Mouse (Mus musculus) heart, embryonic 13.5 days (tissue): ENCODE measurements at regions not wholly inside any gene's neighbourhood (a gene's known extent, or its start where the extent isn't known, plus 50 kb on each side); places are given as distances from the start of the nearest gene placed in this dataset.
A peak's percentile ranks its signal among the peaks of the same experiment; 100 is the strongest.

Source experiments
- ATAC-seq: fragments of 200-750 bp; cut with Nextera tagmentation; 2 replicates; pipeline ENCODE4 v1.8.0; 2017; ENCODE audit warnings: moderate TSS enrichment; ENCODE audit not compliant: insufficient number of reproducible peaks, low FRiP score, low TSS enrichment; ENCODE audit errors: extremely low read depth
- H3K27ac ChIP-seq: fragments of 300-500 bp; sonication (generic); replicated peaks from 2 replicates; pipeline ENCODE4 v1.5.1; 2015; ENCODE audit warnings: moderate library complexity, mild to moderate bottlenecking, inconsistent platforms
- H3K27me3 ChIP-seq: fragments of 300-500 bp; sonication (generic); replicated peaks from 2 replicates; pipeline ENCODE4 v1.6.1; 2015; ENCODE audit warnings: mild to moderate bottlenecking, inconsistent platforms
- H3K36me3 ChIP-seq: fragments of 300-500 bp; sonication (generic); 2 replicates; pipeline ENCODE4 v1.6.1; 2015; ENCODE audit warnings: mild to moderate bottlenecking, inconsistent platforms
- H3K4me1 ChIP-seq: fragments of 300-500 bp; sonication (generic); 2 replicates; pipeline ENCODE4 v1.6.1; 2015; ENCODE audit warnings: inconsistent platforms
- H3K4me2 ChIP-seq: fragments of 300-500 bp; sonication (generic); 2 replicates; pipeline ENCODE4 v1.6.1; 2015; ENCODE audit warnings: inconsistent platforms, mild to moderate bottlenecking, moderate library complexity
- H3K4me3 ChIP-seq: fragments of 300-500 bp; sonication (generic); 2 replicates; pipeline ENCODE4 v1.5.1; 2015; ENCODE audit warnings: moderate library complexity, mild to moderate bottlenecking, inconsistent platforms
- H3K9ac ChIP-seq: fragments of 300-500 bp; sonication (generic); 2 replicates; pipeline ENCODE4 v1.6.1; 2015; ENCODE audit warnings: inconsistent platforms, mild to moderate bottlenecking, moderate library complexity
- H3K9me3 ChIP-seq: fragments of 300-500 bp; sonication (generic); 2 replicates; pipeline ENCODE4 v1.6.1; 2016; ENCODE audit warnings: inconsistent platforms
- WGBS: fragments of 180-500 bp; shearing (Covaris S2); methylation state at CpG from one replicate; pipeline ENCODE4 v1.1.7; 2015; ENCODE audit warnings: mixed read lengths; 5-methylcytosine and 5-hydroxymethylcytosine counted together

DNA sequence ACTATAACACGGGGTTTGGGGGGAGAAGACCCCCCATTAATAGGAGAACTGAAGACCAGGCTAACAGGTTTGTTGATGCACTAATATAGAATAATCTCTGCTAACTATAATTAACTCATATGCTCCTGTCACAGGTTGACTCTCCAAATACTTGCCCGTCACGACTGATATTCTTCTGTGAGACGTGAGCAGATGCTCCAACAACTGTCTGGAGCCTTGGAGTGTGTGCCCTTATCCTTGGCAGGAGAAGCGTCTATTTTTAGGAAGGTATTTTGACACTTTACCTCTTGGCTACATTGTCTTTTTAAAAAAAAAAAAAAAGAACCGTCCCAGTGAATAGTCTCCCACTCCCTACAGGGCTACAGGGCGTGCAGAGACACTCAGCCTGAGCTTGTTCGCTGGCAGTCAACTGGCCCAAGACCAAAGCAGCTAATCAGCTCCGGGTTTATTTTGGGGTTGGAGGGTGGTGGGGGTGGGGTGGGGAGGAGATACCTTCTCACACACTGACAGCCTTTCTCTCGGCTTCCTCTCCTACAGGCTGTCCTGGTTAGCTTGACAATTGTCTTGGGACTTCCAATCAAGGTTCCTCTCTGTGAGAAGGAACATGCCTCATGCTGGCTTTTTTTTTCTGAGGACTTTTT is 102.6 kb upstream of the Prickle1 start:
- H3K4me3 ChIP-seq, result peak overlapping the region; percentile 26
- WGBS, result 8% methylated on average over 10 of the region's 10 CpGs
- ATAC-seq, result peak; percentile 55; the same call in 1 of the 2 replicates
- H3K9ac ChIP-seq, result peak overlapping the region; percentile 70
- H3K27me3 ChIP-seq, result no peaks in the 10 kb centered on the region
- H3K27ac ChIP-seq, result peak overlapping the region; percentile 92
- H3K4me2 ChIP-seq, result peak overlapping the region; percentile 62
- H3K9me3 ChIP-seq, result no peaks in the 10 kb centered on the region
- H3K36me3 ChIP-seq, result no peaks in the 10 kb centered on the region
- H3K4me1 ChIP-seq, result peaks cover 54% of the 10 kb centered on the region

- 0 out of 2 replicates have a peak overlapping the region, but pooled peaks have one; percentile 46 for H3K27ac ChIP-seq
- WGBS, result 41% methylated on average over 6 of the region's 6 CpGs
- no peak for ATAC-seq
- no peaks in the 10 kb centered on the region for H3K9me3 ChIP-seq
- peaks cover 34% of the 10 kb centered on the region for H3K4me1 ChIP-seq
- H3K4me3 ChIP-seq, result no peak overlapping the region
- H3K36me3 ChIP-seq, result no peaks in the 10 kb centered on the region
- no peak overlapping the region for H3K9ac ChIP-seq
- no peak overlapping the region for H3K4me2 ChIP-seq
- no peaks in the 10 kb centered on the region for H3K27me3 ChIP-seq
Observed at GRCm38 (mm10) chr15:93690717-93691116, 95.0 kb upstream of the Prickle1 start.

DNA sequence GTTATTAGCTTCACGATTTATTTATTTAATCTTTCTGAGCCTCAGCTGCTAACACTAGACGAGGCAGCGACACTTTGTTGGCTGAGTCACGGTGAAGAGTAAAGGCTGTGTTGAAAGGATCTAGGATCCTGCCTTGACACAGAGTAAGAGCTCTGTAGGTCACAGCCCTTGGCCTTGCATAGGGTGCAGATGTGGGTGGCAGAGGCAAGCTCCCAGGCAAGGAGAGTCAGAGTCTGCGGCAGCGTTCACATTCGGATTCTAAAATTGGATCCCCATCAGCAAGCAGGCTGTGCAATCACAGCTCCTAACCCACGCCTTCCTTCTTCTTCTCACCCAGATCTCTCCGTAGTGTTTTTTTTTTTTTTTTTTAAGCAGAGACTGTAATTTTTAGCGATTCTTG is 94.3 kb upstream of the Prickle1 start:
- H3K4me1 ChIP-seq, result peaks cover 36% of the 10 kb centered on the region
- ATAC-seq, result no peak
- H3K4me3 ChIP-seq, result no peak overlapping the region
- H3K9ac ChIP-seq, result no peak overlapping the region
- no peaks in the 10 kb centered on the region for H3K27me3 ChIP-seq
- H3K4me2 ChIP-seq, result 0 out of 2 replicates have a peak overlapping the region, but pooled peaks have one; percentile 8
- 54% methylated on average over 10 of the region's 10 CpGs for WGBS
- no peaks in the 10 kb centered on the region for H3K36me3 ChIP-seq
- H3K9me3 ChIP-seq, result no peaks in the 10 kb centered on the region
- peak overlapping the region; percentile 46; the same call in 1 of the 2 replicates for H3K27ac ChIP-seq

DNA sequence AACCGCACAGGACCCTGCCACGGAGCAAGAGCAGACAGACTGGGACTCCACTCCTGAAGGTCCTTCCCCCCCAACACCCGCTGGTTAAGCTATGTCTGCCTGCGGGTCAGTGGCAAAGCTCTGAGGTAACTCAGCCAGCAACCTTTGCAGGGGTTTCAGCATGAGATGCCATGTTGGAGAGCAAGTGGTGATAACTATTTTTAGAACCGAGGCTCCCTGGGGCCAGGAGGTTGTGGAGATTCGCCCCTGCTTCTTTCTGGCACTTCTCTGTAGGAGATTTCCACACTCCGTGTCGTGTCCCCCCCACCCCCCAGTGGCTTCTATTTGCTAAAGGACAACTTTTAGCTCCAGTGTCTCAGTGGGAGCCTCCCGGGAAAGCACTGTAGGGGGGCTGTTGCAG is 90.7 kb upstream of the Prickle1 start:
- no peaks in the 10 kb centered on the region for H3K27me3 ChIP-seq
- H3K27ac ChIP-seq, result peak overlapping the region; percentile 87
- no peaks in the 10 kb centered on the region for H3K36me3 ChIP-seq
- H3K4me2 ChIP-seq, result peak overlapping the region; percentile 47
- H3K9me3 ChIP-seq, result no peaks in the 10 kb centered on the region
- peak; percentile 48; the same call in 1 of the 2 replicates for ATAC-seq
- H3K9ac ChIP-seq, result 0 out of 2 replicates have a peak overlapping the region, but pooled peaks have one; percentile 28
- no peak overlapping the region for H3K4me3 ChIP-seq
- H3K4me1 ChIP-seq, result peaks cover 45% of the 10 kb centered on the region
- WGBS, result 10% methylated on average over 9 of the region's 9 CpGs

DNA sequence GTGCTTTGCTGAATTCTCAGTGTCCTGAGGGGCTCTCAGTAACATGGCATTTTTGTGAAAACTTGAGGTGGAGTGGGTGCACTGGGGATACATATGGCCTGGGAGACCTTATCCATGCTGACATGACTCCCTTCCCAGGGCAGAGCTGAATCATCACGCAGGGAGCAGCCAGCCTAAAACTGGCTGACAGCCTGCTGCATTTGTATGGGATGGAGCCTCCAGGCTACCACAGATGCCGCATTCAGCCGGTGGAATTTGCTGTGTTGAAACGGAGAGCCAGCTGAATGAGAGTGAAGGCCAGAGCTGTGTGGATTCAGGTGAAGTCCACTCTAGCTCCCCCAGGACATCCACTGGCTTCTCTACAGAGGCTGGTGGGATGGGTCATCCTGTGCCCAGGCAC is 85.9 kb upstream of the Prickle1 start:
- H3K27me3 ChIP-seq, result no peaks in the 10 kb centered on the region
- ATAC-seq, result no peak
- H3K4me3 ChIP-seq, result no peak overlapping the region
- peak overlapping the region; percentile 28; the same call in 1 of the 2 replicates for H3K27ac ChIP-seq
- no peak overlapping the region for H3K4me2 ChIP-seq
- H3K4me1 ChIP-seq, result peaks cover 20% of the 10 kb centered on the region
- no peak overlapping the region for H3K9ac ChIP-seq
- 46% methylated on average over 4 of the region's 4 CpGs for WGBS
- no peaks in the 10 kb centered on the region for H3K9me3 ChIP-seq
- no peaks in the 10 kb centered on the region for H3K36me3 ChIP-seq

DNA sequence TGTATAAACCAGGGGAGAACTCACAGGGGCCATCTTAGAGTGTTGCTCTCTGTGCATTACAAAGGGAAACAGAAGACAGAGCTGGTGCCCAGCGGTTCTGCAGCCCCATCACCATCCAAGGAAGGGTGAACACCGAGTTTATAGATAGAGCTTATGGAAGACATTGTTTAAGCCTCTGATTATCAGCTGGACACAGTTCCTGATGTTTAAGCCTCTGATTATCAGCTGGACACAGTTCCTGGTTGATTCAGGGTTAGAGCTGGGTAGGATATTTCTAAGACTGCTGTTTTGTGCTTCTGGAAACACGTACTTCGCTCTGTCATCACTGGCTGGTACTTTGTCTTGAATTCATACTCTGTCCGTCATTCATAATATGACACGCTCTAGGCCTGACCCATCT is 79.9 kb upstream of the Prickle1 start:
- Histone ChIP-seq H3K4me2 (no peak overlapping the region), H3K9ac (no peak overlapping the region), H3K9me3 (no peaks in the 10 kb centered on the region), H3K27me3 (no peaks in the 10 kb centered on the region), H3K4me1 (peaks cover 17% of the 10 kb centered on the region), H3K36me3 (no peaks in the 10 kb centered on the region), H3K27ac (no peak overlapping the region), H3K4me3 (no peak overlapping the region)
- no peak for ATAC-seq
- WGBS, result 65% methylated on average over 6 of the region's 6 CpGs

GRCm38 (mm10) chr15:93673976-93674375 is 78.3 kb upstream of the Prickle1 start:
- no peaks in the 10 kb centered on the region for H3K9me3 ChIP-seq
- ATAC-seq, result no peak
- no peak overlapping the region for H3K9ac ChIP-seq
- no peaks in the 10 kb centered on the region for H3K27me3 ChIP-seq
- H3K4me3 ChIP-seq, result no peak overlapping the region
- no peak overlapping the region for H3K27ac ChIP-seq
- peaks cover 17% of the 10 kb centered on the region for H3K4me1 ChIP-seq
- H3K36me3 ChIP-seq, result no peaks in the 10 kb centered on the region
- 54% methylated on average over 10 of the region's 10 CpGs for WGBS
- H3K4me2 ChIP-seq, result no peak overlapping the region

- H3K36me3 ChIP-seq, result no peaks in the 10 kb centered on the region
- no peak overlapping the region for H3K27ac ChIP-seq
- peaks cover 12% of the 10 kb centered on the region; the same call in 1 of the 2 replicates for H3K4me1 ChIP-seq
- H3K27me3 ChIP-seq, result no peaks in the 10 kb centered on the region
- WGBS, result 60% methylated on average over 5 of the region's 5 CpGs
- H3K9me3 ChIP-seq, result peaks cover 8% of the 10 kb centered on the region
- H3K4me3 ChIP-seq, result no peak overlapping the region
- H3K9ac ChIP-seq, result no peak overlapping the region; the same call in 1 of the 2 replicates
- H3K4me2 ChIP-seq, result no peak overlapping the region
- no peak for ATAC-seq
Observed at GRCm38 (mm10) chr15:93663876-93664275, 68.2 kb upstream of the Prickle1 start.

DNA sequence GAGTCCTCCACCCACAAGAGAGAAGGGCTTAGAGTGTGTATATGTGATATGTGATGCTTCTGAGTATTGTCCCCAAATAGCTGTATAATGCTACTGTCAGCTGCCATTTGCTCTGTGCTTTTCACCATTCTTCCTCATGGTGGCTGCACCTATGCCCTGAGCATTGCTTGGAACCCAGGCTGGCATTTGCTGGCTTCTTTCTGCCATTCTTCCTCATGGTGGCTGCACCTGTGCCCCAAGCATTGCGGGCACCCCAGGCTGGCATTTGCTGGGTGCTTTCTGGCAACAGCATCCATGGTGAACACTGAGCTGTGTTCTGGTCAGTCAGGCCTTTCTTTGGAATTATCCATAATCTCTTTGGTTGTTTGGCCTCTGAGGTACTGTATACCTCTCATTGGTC is 66.9 kb upstream of the Prickle1 start:
- H3K4me2 ChIP-seq, result no peak overlapping the region
- no peaks in the 10 kb centered on the region for H3K36me3 ChIP-seq
- WGBS, result 94% methylated on average over 1 of the region's 1 CpGs
- peaks cover 14% of the 10 kb centered on the region; the same call in 1 of the 2 replicates for H3K4me1 ChIP-seq
- no peak for ATAC-seq
- no peak overlapping the region for H3K9ac ChIP-seq
- H3K9me3 ChIP-seq, result peaks cover 8% of the 10 kb centered on the region
- H3K27me3 ChIP-seq, result no peaks in the 10 kb centered on the region
- H3K4me3 ChIP-seq, result no peak overlapping the region
- no peak overlapping the region for H3K27ac ChIP-seq

- H3K4me3 ChIP-seq, result no peak overlapping the region
- 91% methylated on average over 2 of the region's 2 CpGs for WGBS
- H3K27ac ChIP-seq, result no peak overlapping the region
- no peak overlapping the region for H3K4me2 ChIP-seq
- no peak for ATAC-seq
- H3K4me1 ChIP-seq, result peaks cover 20% of the 10 kb centered on the region
- H3K9ac ChIP-seq, result no peak overlapping the region
- H3K36me3 ChIP-seq, result no peaks in the 10 kb centered on the region
- H3K9me3 ChIP-seq, result peaks cover 8% of the 10 kb centered on the region
- H3K27me3 ChIP-seq, result no peaks in the 10 kb centered on the region
Observed at GRCm38 (mm10) chr15:93661801-93662200, 66.1 kb upstream of the Prickle1 start.

GRCm38 (mm10) chr15:93660952-93661648 is 65.4 kb upstream of the Prickle1 start:
- 93% methylated on average over 14 of the region's 14 CpGs for WGBS
- Histone ChIP-seq H3K27me3 (no peaks in the 10 kb centered on the region), H3K9ac (no peak overlapping the region), H3K4me3 (no peak overlapping the region), H3K36me3 (no peaks in the 10 kb centered on the region), H3K4me2 (no peak overlapping the region), H3K4me1 (peaks cover 27% of the 10 kb centered on the region), H3K27ac (no peak overlapping the region), H3K9me3 (peaks cover 8% of the 10 kb centered on the region)
- ATAC-seq, result no peak
